Mouse (Mus musculus): ENCODE measurements around the gene Mcat.
"Not testable (repeated sequence)": the region's sequence is repeated elsewhere in the genome, so short reads cannot be mapped to it uniquely, and the experiment has no call there.

The Mcat gene

DNA sequence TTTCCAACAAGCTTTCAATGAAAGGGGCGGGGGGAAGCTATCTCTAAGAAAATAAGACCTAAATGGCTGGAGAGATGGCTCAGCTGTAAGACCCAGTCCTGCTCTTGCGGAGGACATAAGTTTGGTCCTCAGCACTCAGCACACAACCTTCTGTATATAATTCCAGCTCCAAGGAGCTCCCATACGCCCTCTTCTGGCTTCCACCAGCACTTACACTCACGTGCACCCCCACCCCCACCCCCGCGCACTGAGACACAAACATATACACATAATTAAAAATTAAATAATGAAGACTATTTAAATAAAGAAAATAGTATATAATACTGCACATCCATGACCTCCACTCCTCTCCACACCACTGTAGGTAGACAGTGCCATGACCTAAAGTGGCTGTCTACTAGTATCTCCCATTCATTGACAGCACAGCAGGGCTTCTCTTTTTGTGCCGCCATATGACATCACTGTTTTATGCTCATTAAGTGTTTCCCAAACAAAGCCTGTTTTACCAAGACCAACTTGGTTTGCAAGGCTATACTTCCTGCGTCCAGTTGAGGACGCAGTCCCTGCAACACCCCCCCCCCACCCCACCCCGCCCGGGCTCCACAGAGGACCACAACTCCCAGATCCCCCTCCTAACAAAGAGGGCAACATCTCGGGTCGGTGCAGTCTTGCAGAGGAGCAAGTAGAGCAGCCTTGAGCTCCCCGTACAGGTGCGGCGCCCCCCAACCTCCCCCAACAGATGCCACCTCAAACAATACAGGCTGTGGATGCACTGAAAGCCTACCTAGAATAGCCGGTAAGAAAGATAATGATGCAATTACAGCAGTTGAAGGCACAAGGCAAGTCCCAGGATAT, 53.4 kb downstream of the Mcat start:
- DNase-seq (ENCODE audit: low spot score) = no peak

DNA sequence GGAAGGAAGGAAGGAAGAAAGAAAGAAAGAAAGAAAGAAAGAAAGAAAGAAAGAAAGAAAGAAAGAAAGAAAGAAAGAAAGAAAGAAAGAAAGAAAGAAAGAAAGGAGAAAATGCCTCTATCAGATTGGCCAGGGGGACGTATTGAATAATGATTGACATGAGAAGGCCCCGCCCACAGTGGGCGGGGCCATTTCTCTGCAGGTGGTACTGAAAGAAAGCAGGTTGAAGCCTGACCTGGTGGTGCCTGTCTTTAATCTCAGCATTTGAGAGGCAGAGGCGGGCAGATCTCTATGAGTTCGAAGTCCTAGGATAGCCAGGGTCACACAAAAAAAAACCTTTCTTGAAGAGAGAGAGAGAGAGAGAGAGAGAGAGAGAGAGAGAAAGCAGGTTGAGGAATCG, 62.1 kb downstream of the Mcat start:
- not testable (repeated sequence) for DNase-seq (ENCODE audit: low spot score)

- no peak for DNase-seq (ENCODE audit: low spot score)
These were observed 63.2 kb downstream of the Mcat start for GRCm38 (mm10) chr15:83500352-83500751.

DNA sequence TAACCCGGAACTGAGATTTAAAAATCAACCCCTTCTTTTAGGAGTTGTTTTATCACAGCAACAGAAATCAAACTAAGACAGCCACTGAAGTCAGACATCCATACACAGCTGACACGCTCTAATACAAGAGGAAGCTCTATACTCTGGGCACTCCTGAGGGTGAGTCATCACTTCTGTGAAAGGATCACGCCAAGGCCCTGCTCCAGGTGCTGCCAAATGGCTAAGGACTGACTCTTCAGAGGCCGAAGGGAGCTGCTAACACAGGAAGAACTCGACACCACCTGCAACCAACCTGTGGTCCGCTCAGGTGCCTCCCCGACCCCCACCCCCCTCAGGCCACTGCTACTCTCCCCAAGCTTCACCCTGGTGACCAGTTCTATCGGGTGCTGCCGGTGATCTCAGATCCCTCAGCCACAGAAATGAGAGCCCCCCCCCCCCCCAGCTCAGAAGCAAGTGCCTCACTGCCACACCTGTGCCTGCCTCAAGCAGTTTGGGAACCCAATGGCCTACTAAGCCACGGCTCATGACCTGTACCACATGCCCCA, 64.3 kb downstream of the Mcat start:
- DNase-seq (ENCODE audit: low spot score) = no peak

GRCm38 (mm10) chr15:83497299-83497698, 66.3 kb downstream of the Mcat start:
- no peak for DNase-seq (ENCODE audit: low spot score)
